Mouse (Mus musculus): Measurements from ENCODE around the gene Mtx2. TPM values are rescaled to one million over a fixed set of nuclear protein-coding genes. Genes with fewer than 3 reads are reported as not detected.

The Mtx2 gene
- polyA plus RNA-seq, 1 experiment from 2014 or later = 106 TPM

Other genes with a start within 250 kb of the Mtx2 start
- gene Lnpk, start 246.4 kb upstream of the Mtx2 start, polyA plus RNA-seq (2016; fragmentation: Nextera tagmentation; extraction: Ambion mirVana) = 38.9 and 41.1 TPM in 2 replicates
- gene Evx2, start 166.2 kb upstream of the Mtx2 start, polyA plus RNA-seq (2016; fragmentation: Nextera tagmentation; extraction: Ambion mirVana) = 0.19 and 0.47 TPM in 2 replicates
- not detected in 2 replicates for gene Hoxd13, start 157.5 kb upstream of the Mtx2 start, polyA plus RNA-seq (2016; fragmentation: Nextera tagmentation; extraction: Ambion mirVana)
- gene Hoxd12, start 150.8 kb upstream of the Mtx2 start, polyA plus RNA-seq (2016; fragmentation: Nextera tagmentation; extraction: Ambion mirVana) = not detected in 2 replicates
- gene Hoxd11, start 146.2 kb upstream of the Mtx2 start, polyA plus RNA-seq (2016; fragmentation: Nextera tagmentation; extraction: Ambion mirVana) = not detected in 2 replicates
- not detected in 2 replicates for gene Hoxd10, start 133.9 kb upstream of the Mtx2 start, polyA plus RNA-seq (2016; fragmentation: Nextera tagmentation; extraction: Ambion mirVana)
- not detected in 2 replicates for gene Hoxd9, start 128.1 kb upstream of the Mtx2 start, polyA plus RNA-seq (2016; fragmentation: Nextera tagmentation; extraction: Ambion mirVana)
- gene Hoxd8, start 121.2 kb upstream of the Mtx2 start, polyA plus RNA-seq (2016; fragmentation: Nextera tagmentation; extraction: Ambion mirVana) = not detected in 2 replicates
- 15.5 and 55.9 TPM in 2 replicates for gene Hoxd3, start 113.9 kb upstream of the Mtx2 start, polyA plus RNA-seq (2016; fragmentation: Nextera tagmentation; extraction: Ambion mirVana)
- gene Hoxd4, start 113.9 kb upstream of the Mtx2 start, polyA plus RNA-seq (2016; fragmentation: Nextera tagmentation; extraction: Ambion mirVana) = 0.14 and 2.6 TPM in 2 replicates
- not detected in 2 replicates for gene Gm28230, start 99.1 kb upstream of the Mtx2 start, polyA plus RNA-seq (2016; fragmentation: Nextera tagmentation; extraction: Ambion mirVana)
- 0.14 and 0.60 TPM in 2 replicates for gene Hoxd1, start 62.8 kb upstream of the Mtx2 start, polyA plus RNA-seq (2016; fragmentation: Nextera tagmentation; extraction: Ambion mirVana)

All from hindbrain, embryonic 10.5 days (tissue).